Mouse (Mus musculus): Measurements from ENCODE around the gene Tmx4.

Gene Tmx4

DNA sequence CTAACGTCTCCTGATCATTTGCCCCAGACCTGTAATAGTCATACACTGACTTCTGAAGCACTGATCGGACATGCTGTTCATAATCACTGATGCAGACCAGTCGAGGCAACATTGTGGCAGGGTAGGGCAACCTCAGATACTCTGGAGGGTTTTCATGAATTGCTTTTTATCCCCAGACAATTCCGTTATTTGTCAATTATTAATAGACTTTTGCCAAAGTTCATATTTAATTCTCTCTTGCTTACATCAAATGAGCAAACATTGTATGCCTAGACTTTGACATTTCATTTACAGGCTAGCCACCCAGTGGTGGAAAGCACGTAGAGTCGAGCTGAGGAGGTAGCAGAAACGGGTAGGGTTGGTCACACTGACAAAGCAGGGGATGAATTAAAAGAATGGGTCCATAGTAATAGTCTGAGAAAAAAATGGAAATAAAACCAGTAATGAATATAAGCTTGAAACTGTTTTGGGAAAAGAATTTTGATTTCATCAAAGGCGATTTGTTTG, 89.7 kb downstream of the Tmx4 start, which contains the start of gene Hao1:
Gene Hao1 (minus strand): TSS at position 148 of the 507 bp plus-strand sequence.
- no peak for DNase-seq

DNA sequence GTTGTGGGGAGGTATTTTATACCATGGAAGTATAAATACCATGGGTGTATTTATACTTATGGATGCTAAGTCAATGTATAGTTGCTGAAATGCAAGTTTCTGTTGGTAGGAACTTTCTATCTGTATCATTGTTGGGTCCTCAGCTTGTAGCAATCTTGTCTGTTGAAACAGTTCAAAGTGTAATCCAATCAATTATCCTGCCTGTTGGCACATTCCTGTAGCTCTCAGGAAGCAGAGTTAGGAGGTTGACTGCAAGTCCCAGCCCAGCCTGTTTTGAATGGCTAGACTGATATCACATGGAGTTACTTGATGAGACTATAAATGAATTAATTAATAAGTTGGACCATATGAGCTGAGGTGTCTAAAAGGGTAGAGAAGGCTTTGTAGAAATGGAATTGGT, 91.6 kb downstream of the Tmx4 start:
- DNase-seq, result no peak

DNA sequence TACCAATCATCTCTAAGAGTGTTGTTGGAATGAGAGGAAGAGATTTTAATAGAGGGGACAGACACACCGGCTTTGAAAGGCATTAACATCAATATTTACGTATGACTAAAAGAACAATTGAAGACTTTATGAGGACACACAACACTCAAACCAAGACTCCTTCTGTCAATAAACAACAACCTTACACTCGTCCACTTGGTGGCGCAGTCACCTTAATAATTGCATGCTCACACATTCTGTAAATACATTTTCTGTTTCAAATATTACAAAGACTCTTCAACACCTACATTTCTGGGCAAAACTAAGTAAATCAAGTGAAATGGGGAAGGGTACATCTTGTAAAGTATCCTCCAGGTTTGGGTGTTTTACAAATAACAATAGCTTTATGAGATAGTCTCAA, 94.2 kb downstream of the Tmx4 start:
- DNase-seq, result peak; percentile 7 to 24

DNA sequence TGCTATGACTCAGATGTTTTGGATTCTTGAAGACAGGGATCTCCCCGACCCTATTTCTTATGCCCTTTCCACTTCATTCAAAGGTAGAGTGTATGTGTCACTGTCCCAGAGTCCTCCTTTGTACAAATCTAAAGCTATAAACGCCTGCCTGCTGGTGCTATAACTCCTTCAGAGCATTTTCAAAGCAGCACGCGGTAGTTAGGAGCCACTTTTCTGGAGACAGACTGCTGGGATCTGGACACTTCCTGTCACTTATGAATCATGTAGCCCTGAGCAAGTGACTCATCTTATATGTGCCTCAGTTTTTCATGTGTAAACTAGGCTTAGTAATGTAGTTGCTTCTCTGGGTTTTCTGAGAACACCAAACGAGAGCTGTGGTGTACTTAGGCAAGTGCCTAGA, 98.8 kb downstream of the Tmx4 start:
- no peak for DNase-seq

DNA sequence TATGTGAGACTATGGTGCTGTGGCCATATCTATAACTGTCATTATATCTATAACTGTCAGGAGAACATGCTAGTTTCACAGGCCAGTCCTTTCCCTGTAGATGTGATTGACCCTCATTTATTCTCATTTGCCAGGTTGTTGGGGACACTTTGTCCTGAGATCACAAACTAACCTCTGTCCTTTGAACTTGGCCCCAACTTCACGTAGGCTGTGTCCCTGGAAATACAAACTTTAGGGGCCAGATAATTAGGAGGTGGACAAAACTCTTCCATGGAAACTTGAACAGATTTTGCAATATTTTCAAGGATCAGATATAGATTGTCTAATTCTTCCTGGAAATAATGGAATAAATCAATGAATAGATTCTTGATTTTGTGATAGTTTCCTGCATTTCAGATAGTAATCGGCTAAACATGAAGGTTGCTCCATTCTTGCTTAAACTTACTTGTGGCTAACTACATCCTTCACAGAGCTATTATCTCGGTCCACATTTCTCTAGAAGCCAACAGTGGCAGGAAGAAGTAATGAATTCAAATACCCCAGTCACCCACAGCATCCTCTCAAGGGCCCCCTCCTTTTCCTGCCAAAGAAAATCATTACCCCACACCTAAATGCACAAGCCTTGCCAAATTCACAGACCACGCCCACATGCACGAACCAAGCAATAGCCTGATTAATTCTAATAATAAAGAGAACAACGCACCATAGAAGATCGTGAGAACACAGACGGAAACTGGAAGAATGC, 99.5 kb downstream of the Tmx4 start:
- DNase-seq, result no peak
